ENCODE assay signal across 39 mouse cellular contexts in the genomic region with DNA sequence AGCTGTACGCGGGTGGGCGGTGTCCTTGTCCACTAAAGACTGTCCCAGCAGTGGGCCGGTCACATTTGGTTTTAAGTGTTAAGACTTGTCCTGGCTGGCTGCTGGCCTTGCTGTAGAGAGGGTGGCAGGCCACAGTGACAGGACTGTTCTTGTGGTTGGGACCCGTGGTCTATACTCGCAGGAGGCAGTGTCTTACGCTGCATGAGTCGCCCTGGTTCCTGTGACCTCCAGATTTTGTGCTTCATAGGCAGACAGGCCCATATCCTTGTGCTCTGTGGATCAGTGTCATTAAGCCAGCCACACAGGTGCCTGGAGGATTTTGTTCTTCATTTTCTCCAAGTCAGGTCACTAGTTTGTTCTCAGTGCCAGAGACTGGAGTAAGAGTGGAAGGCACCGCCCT. TPM values are rescaled to one million over a fixed set of nuclear protein-coding genes. Genes with fewer than 3 reads are reported as not detected.
"Had no signal": no experiment of that assay in that cellular context is flagged by ENCODE, and none has a peak within 500 bp of the region (broad histone marks: within the 10 kb centered on the region; RNA-seq: fewer than 3 reads in every experiment).

No protein-coding gene starts in this region.

- H3K27ac ChIP-seq: heart, adult 2 months; hindbrain, embryonic 10.5 days; hindbrain, embryonic 12.5 days; hindbrain, embryonic 14.5 days; intestine, embryonic 15.5 days; kidney, embryonic 15.5 days; kidney, postnatal 0 days; limb, embryonic 10.5 days; limb, embryonic 12.5 days; liver, embryonic 13.5 days; liver, embryonic 15.5 days had no signal

- ATAC-seq: hindbrain, embryonic 16.5 days; inflammation-experienced regulatory T-cells, adult 6 months; intestine, embryonic 15.5 days; liver, postnatal 0 days had no signal

- H3K4me3 ChIP-seq: heart, adult 2 months; hindbrain, embryonic 10.5 days; hindbrain, embryonic 12.5 days; intestine, embryonic 15.5 days; kidney, embryonic 15.5 days; limb, embryonic 10.5 days; limb, embryonic 12.5 days; liver, embryonic 13.5 days; liver, embryonic 15.5 days had no signal

- H3K4me2 ChIP-seq: heart, embryonic 11.5 days; hindbrain, embryonic 12.5 days; hindbrain, embryonic 14.5 days; intestine, embryonic 15.5 days; kidney, embryonic 15.5 days; limb, embryonic 12.5 days; liver, embryonic 11.5 days; liver, embryonic 13.5 days; liver, embryonic 15.5 days had no signal

- H3K9ac ChIP-seq: hindbrain, embryonic 12.5 days; hindbrain, embryonic 14.5 days; intestine, embryonic 15.5 days; kidney, embryonic 15.5 days; limb, embryonic 12.5 days; liver, embryonic 13.5 days; liver, embryonic 15.5 days; liver, postnatal 0 days had no signal

- H3K27me3 ChIP-seq: hindbrain, embryonic 12.5 days; intestine, embryonic 15.5 days; kidney, embryonic 15.5 days; limb, embryonic 12.5 days; liver, embryonic 13.5 days; liver, embryonic 15.5 days had no signal

- H3K9me3 ChIP-seq: hindbrain, embryonic 10.5 days; hindbrain, embryonic 12.5 days; intestine, embryonic 15.5 days; kidney, embryonic 15.5 days; limb, embryonic 10.5 days; limb, embryonic 12.5 days; liver, embryonic 13.5 days; liver, embryonic 15.5 days had no signal

- DNase-seq: gastrocnemius, postnatal 14 days; heart, adult 2 months; heart, postnatal 10 days; heart, postnatal 4 days; kidney, adult 11 months; kidney, adult 2 months; kidney, adult 9 months; kidney, postnatal 14 days; kidney, postnatal 36 days; layer of hippocampus, adult 9-11 months; layer of hippocampus, postnatal 36 days; liver; liver, embryonic 13.5 days; liver, postnatal 0 days had no signal

RNA-seq across cellular contexts. Expression of a gene that starts 24.0 kb away (rescaled TPM):
- total RNA-seq: gastrocnemius, adult 8-10 months; gastrocnemius, postnatal 14 days; granulocyte monocyte progenitor cell, adult 5-6 weeks; heart, adult 2 months; heart, postnatal 10 days; heart, postnatal 25 days; heart, postnatal 4 days; layer of hippocampus, adult 8-10 months; layer of hippocampus, postnatal 36 days had no signal
- polyA plus RNA-seq: heart, adult 2 months; heart, embryonic 11.5 days; heart, embryonic 14.5 days; hindbrain, embryonic 10.5 days; hindbrain, embryonic 14.5 days; hindbrain, embryonic 16.5 days; inflammation-experienced regulatory T-cells, adult 6 months; kidney, adult 2 months; kidney, embryonic 15.5 days; large intestine, adult 2 months; limb, embryonic 10.5 days; limb, embryonic 12.5 days; limb, embryonic 14.5 days; liver, embryonic 11.5 days; liver, embryonic 13.5 days; liver, embryonic 15.5 days; liver, postnatal 0 days had no signal

RNA-seq across cellular contexts. Expression of a gene that starts 55.6 kb away (rescaled TPM):
- total RNA-seq: gastrocnemius, adult 8-10 months; layer of hippocampus, adult 18-20 months; layer of hippocampus, postnatal 14 days; layer of hippocampus, postnatal 36 days; left cerebral cortex, adult 18-20 months; left cerebral cortex, postnatal 14 days; left cerebral cortex, postnatal 36 days had no signal
- polyA plus RNA-seq: limb, embryonic 12.5 days had no signal
